Mouse (Mus musculus) frontal cortex, adult (tissue): ENCODE measurements around the gene Nudt22.
A peak's percentile ranks its signal among the peaks of the same experiment; 100 is the strongest.

Experiments
- ATAC-seq: cut with Nextera tagmentation; 2 replicates; pipeline ENCODE4 v1.9.2; 2017; ENCODE audit warnings: mild to moderate bottlenecking, moderate library complexity, mixed read lengths; ENCODE audit not compliant: low TSS enrichment

Gene Nudt22

GRCm38 (mm10) chr19:6977759-6978638 is 17.9 kb downstream of the Nudt22 start:
- ATAC-seq: no peak

DNA sequence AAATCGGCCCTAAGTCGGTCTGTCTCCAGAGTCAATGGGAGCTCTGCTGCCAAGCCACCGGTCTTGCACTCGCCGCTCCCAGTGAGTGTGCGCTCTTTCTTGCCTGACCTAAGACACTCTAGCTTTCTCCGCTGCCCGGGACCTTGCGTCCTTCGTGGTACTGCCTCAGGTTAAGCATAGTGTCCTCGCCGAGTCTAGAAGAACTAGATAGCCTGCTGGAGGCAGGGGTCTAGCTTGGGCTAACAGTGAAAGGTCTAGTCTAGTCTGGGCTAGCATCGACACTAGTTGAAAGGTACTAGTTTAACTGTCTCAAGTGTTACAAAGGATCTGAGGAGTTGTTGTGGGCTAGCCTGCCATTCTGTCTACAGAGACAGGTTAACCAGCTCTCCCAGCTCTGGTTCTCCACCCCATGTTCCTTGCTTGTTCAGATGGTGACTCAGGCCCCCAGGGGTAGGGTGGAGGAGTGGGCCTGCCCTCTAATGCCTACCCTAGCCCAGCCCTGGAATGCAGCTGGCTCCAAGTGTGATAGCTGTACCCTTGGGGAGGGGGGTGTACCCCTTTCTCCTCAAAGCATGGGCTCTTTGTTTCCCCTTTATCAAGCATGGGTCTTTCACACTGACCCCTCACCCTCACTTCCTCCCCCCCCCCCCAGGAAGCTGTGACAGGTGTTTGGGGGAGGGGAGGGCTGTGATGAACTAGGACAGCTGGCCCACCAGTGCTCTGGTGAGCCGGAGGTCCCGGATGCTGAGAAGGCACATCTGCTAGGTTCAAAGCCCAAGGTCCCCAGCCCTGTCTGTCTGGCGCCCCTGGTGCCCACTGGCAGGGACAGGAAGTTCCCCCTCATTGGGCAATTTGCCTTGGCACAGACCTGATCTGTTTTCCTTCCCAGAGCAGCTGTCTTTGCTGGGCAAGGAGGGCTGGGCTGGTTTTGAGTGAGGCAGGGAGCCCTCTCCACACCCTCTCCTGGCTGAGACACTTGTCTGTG is 20.1 kb downstream of the Nudt22 start, which contains the start of gene Plcb3:
Gene Plcb3, minus strand, starts transcription at position 934 of the 985 bp plus-strand sequence.
- ATAC-seq: no peak

DNA sequence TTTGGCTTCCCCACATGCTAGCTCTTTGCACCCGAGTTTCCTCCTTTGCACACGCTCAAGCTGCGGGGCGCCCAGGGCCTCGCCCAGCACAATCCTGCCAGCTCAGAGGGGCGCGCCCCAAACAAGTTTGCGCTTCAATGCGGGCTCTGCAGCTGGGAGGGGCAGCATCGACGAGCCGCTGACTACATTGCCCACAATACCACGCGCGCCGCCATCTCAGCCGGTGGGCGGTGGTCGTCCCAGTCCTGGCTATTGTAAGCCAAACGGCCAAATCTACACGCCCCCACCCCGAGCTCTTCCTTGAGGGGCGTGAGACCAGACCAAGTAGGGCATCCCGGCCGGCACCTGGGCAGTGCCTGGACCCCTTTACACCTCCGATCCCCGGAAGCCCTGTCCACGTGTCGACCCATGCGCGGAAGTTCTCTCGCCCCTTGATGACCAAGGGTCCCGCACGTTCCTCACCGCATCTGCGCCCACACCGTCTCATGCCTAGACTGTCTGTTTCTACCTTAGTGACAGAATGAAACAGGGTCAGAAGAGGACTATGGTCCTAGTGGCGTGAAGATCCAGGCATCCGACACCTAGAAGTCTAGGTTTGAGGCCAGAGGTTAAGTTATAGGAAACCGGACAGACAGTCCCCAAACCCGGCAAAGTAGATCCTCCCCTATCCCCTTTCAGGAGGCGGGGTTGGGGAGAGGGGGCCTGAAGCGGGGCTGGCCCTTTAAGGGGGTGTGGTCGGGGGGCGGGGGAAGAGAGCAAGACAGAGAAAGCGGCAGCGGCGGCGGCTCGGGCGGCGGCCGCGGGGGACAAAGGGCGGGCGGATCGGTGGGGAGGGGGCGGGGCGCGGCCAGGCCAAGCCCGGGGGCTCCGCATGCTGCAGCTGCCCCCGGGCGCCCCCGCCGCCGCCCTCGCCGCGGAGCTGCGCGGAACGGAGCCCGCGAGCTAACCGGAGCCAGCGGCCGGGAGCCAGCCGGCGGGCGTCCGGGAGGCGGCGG is 21.4 kb downstream of the Nudt22 start, which contains the start of gene Ppp1r14b:
Gene Ppp1r14b, plus strand, starts transcription at position 758 of the 995 bp plus-strand sequence.
- peak; percentile 42; the same call in 1 of the 2 replicates for ATAC-seq

DNA sequence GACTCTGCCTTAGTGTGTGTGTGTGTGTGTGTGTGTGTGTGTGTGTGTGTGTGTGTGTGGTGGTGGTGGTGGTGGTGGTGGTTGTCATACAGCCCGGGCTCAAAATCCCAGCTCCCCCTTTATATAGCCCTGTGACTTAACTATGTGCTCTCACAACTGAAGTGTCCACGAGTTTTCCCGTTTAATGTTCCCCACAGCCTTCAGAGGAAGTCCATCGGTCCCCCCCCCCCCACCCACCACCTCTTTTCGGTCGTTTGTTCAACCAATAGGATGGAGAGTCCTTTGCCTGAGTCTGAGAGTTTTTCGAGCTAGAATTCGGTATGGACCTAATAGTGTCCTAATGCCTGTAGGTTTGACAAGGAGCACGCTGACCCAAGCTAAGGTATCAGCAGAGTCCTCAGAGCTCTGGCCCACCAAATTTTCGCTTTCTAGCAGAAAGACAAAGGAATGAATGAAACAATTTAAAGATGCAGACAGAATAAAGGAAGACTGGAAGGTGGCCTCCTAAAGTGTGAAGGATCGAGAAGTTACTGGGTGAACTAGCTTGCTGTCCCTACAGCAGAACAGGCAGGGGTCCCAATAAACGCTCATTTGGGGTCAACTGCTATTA is 22.2 kb downstream of the Nudt22 start:
- no peak for ATAC-seq

DNA sequence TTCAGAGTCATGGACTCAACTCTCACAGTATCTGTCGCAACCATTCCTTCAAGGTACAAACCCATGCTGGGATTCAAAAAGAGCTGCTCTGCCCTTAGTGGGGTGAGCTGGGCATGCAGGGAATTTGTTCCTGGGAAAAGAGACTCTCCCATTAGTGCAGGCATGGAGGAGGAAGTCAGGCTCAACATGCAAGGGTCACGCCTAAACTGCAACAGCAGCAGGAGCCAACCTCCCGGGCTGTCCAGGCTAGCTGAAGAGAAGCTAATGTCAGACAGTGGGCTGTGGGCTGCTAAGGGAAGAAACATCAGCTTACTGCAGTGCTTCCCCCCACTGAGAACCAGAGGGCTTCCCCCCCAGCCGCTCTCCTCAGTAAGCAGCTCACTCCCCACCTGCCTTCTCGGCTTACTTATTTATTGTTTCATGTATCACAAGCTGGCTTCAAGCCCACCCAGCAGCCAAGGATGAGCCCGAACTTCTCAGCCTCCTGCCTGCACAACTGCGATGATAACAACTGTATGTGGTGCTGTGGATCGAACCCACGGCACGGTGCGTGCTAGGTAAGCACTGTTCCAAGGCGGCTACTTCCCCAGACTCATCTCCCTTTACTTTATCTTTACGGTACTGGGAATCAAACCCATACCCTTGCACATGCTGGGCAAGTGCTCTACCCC is 23.5 kb downstream of the Nudt22 start:
- ATAC-seq: no peak

DNA sequence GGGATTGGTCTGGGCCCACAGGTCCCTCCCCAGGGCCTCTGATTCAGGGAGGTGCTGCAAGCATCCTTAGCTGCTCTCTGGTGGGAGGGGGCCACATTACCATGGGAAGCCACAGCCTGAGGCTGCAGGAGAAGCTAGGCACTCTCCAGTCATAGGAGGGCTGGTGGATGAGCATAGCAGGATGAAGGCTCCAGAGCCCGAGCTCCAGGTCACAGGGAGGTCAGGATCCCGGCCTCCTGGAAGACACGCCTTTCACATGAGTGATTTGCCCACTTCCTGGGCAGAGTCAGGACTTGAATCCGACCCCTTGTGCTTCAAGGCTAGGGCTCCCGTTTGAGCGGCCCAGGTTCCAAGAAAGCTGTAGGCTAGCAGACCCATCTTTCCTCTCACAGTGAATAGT is 24.3 kb downstream of the Nudt22 start:
- no peak for ATAC-seq

DNA sequence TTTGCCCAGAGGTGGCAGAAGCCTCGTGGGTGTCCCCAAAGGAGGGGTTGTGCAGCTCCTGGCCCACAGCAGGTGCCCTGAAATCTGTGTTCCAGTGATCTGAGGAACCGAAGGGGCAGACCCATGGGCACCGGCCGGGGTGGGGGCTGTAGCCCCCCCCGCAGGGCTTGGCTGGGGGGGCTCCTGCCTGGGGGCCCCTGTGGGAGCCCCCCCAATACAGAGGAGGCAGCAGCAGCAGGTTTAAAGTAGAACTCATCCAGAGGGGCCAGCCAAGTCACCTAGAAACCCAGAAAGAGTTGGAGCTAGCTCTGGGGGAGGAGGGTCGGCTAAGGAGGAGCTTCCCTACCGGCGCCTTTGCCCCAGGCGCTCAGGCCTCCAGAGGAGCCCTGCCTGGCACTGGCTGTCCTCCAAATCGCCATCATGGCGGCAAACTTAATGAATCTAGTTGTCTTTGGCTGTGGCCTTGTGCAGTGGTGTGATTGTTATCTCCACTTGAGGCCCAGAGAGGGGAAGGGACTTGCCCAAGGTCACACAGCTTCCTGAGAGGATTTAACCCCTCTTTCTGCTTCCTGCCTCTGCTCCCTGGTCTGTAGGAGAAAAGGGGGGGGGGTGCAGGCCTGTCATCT is 25.3 kb downstream of the Nudt22 start:
- no peak for ATAC-seq

GRCm38 (mm10) chr19:6969665-6970381 is 26.1 kb downstream of the Nudt22 start:
- no peak for ATAC-seq

DNA sequence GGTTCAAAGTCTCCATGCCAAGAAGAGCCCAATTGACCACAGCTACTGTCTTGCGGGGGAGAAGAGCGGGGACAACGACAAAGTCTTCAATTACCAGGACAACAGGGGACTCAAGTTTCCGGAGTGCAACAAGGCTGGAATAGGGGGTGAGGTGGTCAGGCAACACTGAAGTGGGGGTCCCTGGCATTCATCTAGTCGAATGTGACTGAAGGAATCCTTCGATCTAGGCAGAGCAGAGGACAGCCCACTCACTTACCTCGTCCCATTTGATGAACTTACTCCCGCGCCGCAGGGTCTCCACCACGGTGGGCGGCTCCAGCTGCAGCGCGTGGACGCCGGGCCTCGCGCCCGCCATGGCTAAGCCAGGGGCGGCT is 26.6 kb downstream of the Nudt22 start:
- no peak for ATAC-seq

DNA sequence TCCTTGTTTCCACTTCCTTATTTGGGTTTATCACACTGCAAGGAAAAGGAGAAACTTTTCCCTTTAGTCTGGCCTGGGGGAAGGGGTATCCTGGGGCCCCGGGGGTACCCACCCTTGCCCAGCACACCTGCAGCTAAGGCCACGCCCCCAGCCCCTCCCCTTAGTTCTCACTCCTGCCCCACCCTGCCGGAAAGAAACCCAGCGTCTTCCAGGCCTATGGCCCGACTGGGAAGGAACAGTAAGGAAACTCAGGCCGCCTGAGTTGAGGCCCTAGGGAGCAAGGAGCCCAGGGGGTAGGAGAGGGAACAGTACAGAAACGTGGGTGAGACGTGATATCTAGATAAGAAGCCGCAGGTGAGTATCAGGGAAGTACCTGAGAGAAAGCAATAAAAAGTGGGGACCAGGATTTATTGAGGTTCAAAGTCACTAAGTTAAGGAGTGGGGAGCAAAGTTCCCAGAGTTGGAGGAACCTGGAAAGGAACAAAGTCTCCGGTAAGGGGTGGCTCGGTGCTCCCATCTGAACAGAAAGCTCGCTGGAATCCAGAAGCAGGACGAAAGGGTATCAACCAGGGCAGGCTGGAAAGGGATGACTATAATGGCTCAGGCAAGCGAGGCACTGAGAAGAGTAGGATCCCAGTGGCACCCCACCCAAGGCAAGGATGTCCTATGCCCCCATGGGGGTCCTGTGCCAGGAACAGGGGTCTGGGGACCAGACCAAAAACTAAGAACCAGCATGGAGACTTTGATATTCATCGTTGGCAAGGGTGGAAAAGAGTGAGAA is 27.2 kb downstream of the Nudt22 start:
- no peak for ATAC-seq

- no peak for ATAC-seq
These were observed 39.5 kb downstream of the Nudt22 start for GRCm38 (mm10) chr19:6956461-6956860.

DNA sequence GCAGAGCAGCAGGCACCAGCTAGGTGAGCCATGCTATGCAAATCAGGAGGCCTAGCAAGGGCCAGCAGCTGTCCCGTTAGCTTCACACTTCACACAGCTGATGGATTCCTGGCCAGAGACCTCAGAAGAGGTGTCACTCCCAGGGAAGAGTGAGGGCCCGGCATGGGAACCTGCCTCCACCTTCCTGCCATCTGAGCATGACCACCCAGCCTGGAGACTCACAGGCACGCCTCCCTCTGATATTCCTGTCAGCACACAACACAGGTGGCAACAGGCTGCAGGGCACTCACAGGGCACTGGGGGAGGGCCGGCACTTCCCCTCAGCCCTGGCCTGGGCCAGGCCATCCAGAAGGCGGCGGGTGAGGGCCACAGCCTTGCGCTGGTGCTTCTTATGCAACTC is 40.5 kb downstream of the Nudt22 start:
- ATAC-seq: no peak

DNA sequence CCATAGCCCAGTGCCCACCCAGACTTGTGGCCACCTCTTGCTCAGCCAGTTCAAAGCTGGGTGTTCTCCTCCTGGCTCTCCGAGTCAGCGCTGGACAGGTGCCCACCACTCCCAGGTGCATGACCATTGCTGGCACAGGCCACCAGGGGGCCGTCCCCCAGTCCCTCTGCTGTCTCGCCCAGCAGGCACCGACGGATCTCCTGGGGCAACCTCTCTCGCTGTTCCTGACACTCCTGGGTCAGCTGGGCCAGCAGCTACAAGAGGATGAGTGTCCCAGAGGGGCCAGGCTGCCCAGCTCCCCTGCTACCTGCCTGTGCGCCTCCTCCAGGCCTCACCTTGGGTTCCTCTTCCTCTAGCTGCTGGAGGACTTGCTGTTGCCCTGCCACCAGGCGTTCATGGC is 41.9 kb downstream of the Nudt22 start:
- ATAC-seq: no peak

DNA sequence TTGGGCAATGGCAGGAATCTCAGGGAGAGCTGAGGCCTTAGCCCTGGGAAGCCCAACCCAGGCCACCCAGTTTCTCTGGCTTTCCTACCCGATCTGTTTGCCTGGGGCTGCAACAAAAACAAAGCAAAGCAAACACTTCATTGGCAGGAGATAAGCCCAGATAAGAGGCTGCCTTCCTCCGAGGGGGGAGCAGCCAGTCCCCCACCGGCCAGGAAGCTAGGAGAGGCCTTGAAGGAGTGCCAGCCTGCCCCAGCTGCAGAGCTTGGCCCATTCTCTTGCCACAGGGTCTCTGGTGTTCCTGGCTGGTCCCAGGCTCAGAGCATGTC is 43.2 kb downstream of the Nudt22 start:
- no peak for ATAC-seq

- peak; percentile 34 for ATAC-seq
These were observed 43.8 kb downstream of the Nudt22 start for GRCm38 (mm10) chr19:6951994-6952711.

DNA sequence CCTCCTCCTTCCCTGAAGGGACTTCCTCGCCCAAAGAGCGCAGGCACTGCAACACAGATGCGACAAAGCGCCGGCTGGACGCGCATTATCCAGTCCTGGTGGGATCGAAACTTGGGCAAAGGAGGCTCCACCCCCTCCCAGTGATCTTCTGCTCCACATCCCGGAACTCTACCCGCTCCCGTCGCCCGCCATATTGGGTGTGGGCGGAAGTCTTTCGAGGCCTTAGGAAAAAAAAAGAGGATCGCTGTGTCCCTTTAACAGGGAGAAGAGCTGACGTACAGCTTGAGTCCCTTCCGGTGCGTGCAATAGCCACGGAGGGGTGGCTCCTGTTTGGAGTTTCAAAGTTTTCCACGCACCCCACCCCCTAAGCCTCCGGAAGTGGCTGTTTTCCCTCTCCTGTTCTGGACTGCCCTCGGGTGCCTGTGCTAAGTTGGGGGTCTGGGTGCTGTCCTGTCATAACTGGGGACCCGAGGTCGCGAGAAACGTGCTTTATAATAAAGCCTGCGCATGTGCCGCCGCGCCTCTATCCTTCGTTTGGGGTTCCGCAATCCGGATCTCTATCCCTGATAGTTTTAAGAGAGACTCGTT is 44.4 kb downstream of the Nudt22 start:
- peak; percentile 78 for ATAC-seq

GRCm38 (mm10) chr19:6950613-6951153 is 45.2 kb downstream of the Nudt22 start:
- peak; percentile 53 for ATAC-seq
